In the genomic region with DNA sequence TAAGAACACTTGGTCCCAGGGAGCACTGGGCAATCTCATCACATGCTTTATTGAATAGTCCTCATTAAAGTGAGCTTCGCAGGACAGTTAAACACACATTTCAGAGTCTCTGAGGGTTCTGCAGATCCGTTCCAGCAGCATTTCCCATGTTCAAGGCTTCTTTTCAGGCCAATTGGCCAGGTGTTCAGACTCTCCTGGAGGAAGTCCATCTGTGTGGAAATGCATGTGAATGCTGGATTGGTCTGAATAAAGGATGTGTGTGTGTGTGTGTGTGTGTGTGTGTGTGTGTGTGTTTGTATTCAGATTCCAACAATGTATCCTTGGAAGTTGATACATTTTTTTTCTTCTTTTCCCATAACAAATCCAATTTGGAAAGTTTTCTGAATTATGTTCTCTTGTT, we compare ENCODE assay signal across 17 mouse cellular contexts.
DNase-seq lines count a peak whose midpoint lies in the region; ATAC-seq and TF ChIP-seq lines count a peak whose summit lies in the region.
"Had no signal": no experiment of that assay in that cellular context is flagged by ENCODE, and none has a peak within 500 bp of the region (broad histone marks: within the 10 kb centered on the region; RNA-seq: fewer than 3 reads in every experiment).

No protein-coding gene starts in this region.

- H3K4me3 ChIP-seq in forebrain, embryonic 14.5 days (ENCODE audit: low read depth, low read length) = no peak overlapping the region
- no peak overlapping the region for H3K4me3 ChIP-seq in forebrain, postnatal 0 days (ENCODE audit: low read depth, low read length)
- no peak overlapping the region for H3K4me3 ChIP-seq in intestine, embryonic 14.5 days (ENCODE audit: low read depth, low read length)
- no peak overlapping the region for H3K4me3 ChIP-seq in intestine, embryonic 15.5 days (replicated peaks)
- H3K4me3 ChIP-seq: forebrain, embryonic 12.5 days; layer of hippocampus, adult 2 months; limb, embryonic 12.5 days had no signal

- ATAC-seq in forebrain, embryonic 14.5 days = no peak
- no peak for ATAC-seq in forebrain, postnatal 0 days
- ATAC-seq in intestine, embryonic 14.5 days (replicated peaks; ENCODE audit: low FRiP score, low TSS enrichment, low read depth) = 0 out of 2 replicates have a peak, but pooled peaks have one; percentile 8
- ATAC-seq in intestine, embryonic 15.5 days = no peak; the same call in 1 of the 2 replicates
- ATAC-seq: Patski had no signal

- H3K4me2 ChIP-seq in forebrain, embryonic 14.5 days (ENCODE audit: low read length) = no peak overlapping the region
- H3K4me2 ChIP-seq in forebrain, postnatal 0 days (ENCODE audit: low read depth) = no peak overlapping the region
- no peak overlapping the region for H3K4me2 ChIP-seq in intestine, embryonic 14.5 days (ENCODE audit: low read length)
- no peak overlapping the region for H3K4me2 ChIP-seq in intestine, embryonic 15.5 days (replicated peaks)
- H3K4me2 ChIP-seq: forebrain, embryonic 12.5 days; hindbrain, embryonic 14.5 days; limb, embryonic 12.5 days had no signal

- TF ChIP-seq CTCF in forebrain, postnatal 0 days (IDR thresholded peaks at IDR 0.05; ENCODE audit: low read depth) = no peak

- no peak overlapping the region for H3K9ac ChIP-seq in forebrain, embryonic 14.5 days (ENCODE audit: low read length)
- H3K9ac ChIP-seq in forebrain, postnatal 0 days = no peak overlapping the region
- H3K9ac ChIP-seq in intestine, embryonic 14.5 days (ENCODE audit: low read length) = no peak overlapping the region
- no peak overlapping the region for H3K9ac ChIP-seq in intestine, embryonic 15.5 days
- H3K9ac ChIP-seq: forebrain, embryonic 12.5 days; hindbrain, embryonic 14.5 days; limb, embryonic 12.5 days had no signal

- peak; percentile 32 for DNase-seq in forebrain, embryonic 14.5 days (ENCODE audit: low spot score)
- DNase-seq in forebrain, postnatal 0 days = no peak
- peak; percentile 52 for DNase-seq in intestine, embryonic 14.5 days (ENCODE audit: low spot score)
- DNase-seq in testis, postnatal 14 days (ENCODE audit: low spot score) = peak; percentile 9
- no peak for DNase-seq in testis, postnatal 10 days (ENCODE audit: low spot score)
- no peak for DNase-seq in layer of hippocampus, adult 11-12 months (ENCODE audit: low spot score)
- DNase-seq in right cerebral cortex, postnatal 25 days = no peak
- DNase-seq: B cell, adult 2 months; cerebellum, postnatal 36 days; lung, adult 2 months; retina, postnatal 1 day had no signal

- WGBS in forebrain, embryonic 14.5 days = 52% methylated on average over 2 of the region's 2 CpGs
- WGBS in forebrain, postnatal 0 days = 30% methylated on average over 2 of the region's 2 CpGs
- 37% methylated on average over 2 of the region's 2 CpGs for WGBS in intestine, embryonic 14.5 days
- 35% methylated on average over 2 of the region's 2 CpGs for WGBS in intestine, embryonic 15.5 days

- no peak overlapping the region for H3K27ac ChIP-seq in forebrain, embryonic 14.5 days (ENCODE audit: low read depth, low read length)
- no peak overlapping the region for H3K27ac ChIP-seq in forebrain, postnatal 0 days (ENCODE audit: low read depth, low read length)
- H3K27ac ChIP-seq in intestine, embryonic 14.5 days (ENCODE audit: low read depth) = peak overlapping the region; percentile 27; the same call in 1 of the 2 replicates
- H3K27ac ChIP-seq in intestine, embryonic 15.5 days = no peak overlapping the region
- H3K27ac ChIP-seq: forebrain, embryonic 12.5 days; hindbrain, embryonic 14.5 days; layer of hippocampus, adult 2 months had no signal

- H3K9me3 ChIP-seq in forebrain, embryonic 14.5 days (replicated peaks; ENCODE audit: control insufficient read depth, low read length) = no peaks in the 10 kb centered on the region
- H3K9me3 ChIP-seq in forebrain, postnatal 0 days (ENCODE audit: low read length) = no peaks in the 10 kb centered on the region
- H3K9me3 ChIP-seq in intestine, embryonic 14.5 days (ENCODE audit: control insufficient read depth, low read length) = no peaks in the 10 kb centered on the region
- H3K9me3 ChIP-seq in intestine, embryonic 15.5 days = no peaks in the 10 kb centered on the region
- H3K9me3 ChIP-seq: forebrain, embryonic 12.5 days; limb, embryonic 12.5 days had no signal

- H3K4me1 ChIP-seq in forebrain, embryonic 14.5 days (ENCODE audit: control insufficient read depth, insufficient read depth, low read length) = peaks cover 19% of the 10 kb centered on the region
- peaks cover 3% of the 10 kb centered on the region; the same call in 1 of the 2 replicates for H3K4me1 ChIP-seq in forebrain, postnatal 0 days (ENCODE audit: insufficient read depth)
- H3K4me1 ChIP-seq in intestine, embryonic 14.5 days (replicated peaks; ENCODE audit: control insufficient read depth, insufficient read depth, low read length) = peaks cover 20% of the 10 kb centered on the region
- peaks cover 18% of the 10 kb centered on the region for H3K4me1 ChIP-seq in intestine, embryonic 15.5 days (replicated peaks)

- H3K27me3 ChIP-seq in forebrain, embryonic 14.5 days (replicated peaks; ENCODE audit: control insufficient read depth, insufficient read depth, low read length) = no peaks in the 10 kb centered on the region
- H3K27me3 ChIP-seq in forebrain, postnatal 0 days (ENCODE audit: insufficient read depth, low read length) = no peaks in the 10 kb centered on the region
- H3K27me3 ChIP-seq in intestine, embryonic 14.5 days (replicated peaks; ENCODE audit: control insufficient read depth, insufficient read depth, low read length) = no peaks in the 10 kb centered on the region
- H3K27me3 ChIP-seq in intestine, embryonic 15.5 days (replicated peaks) = no peaks in the 10 kb centered on the region
- H3K27me3 ChIP-seq: forebrain, embryonic 12.5 days; limb, embryonic 12.5 days; Patski had no signal

- H3K36me3 ChIP-seq in forebrain, embryonic 14.5 days (ENCODE audit: control insufficient read depth, insufficient read depth, low read length) = no peaks in the 10 kb centered on the region
- H3K36me3 ChIP-seq in forebrain, postnatal 0 days (ENCODE audit: insufficient read depth) = no peaks in the 10 kb centered on the region
- no peaks in the 10 kb centered on the region for H3K36me3 ChIP-seq in intestine, embryonic 14.5 days (ENCODE audit: control insufficient read depth, insufficient read depth, low read length)
- no peaks in the 10 kb centered on the region for H3K36me3 ChIP-seq in intestine, embryonic 15.5 days
- H3K36me3 ChIP-seq: forebrain, embryonic 12.5 days; limb, embryonic 12.5 days had no signal

Comparison
In these comparisons a context has a peak if more than half of its experiments do, and no peak if none do; other contexts are left out.
1. DNase-seq: peak in forebrain, embryonic 14.5 days (single experiment), intestine, embryonic 14.5 days (single experiment) and testis, postnatal 14 days (single experiment); none in forebrain, postnatal 0 days (single experiment), testis, postnatal 10 days (single experiment), layer of hippocampus, adult 11-12 months (single experiment) and right cerebral cortex, postnatal 25 days (single experiment).